Comparison of ENCODE assay signal across 30 mouse cellular contexts in genomic region chr13:35678691-35679090, GRCm38 (mm10). TPM values are rescaled to one million over a fixed set of nuclear protein-coding genes. Genes with fewer than 3 reads are reported as not detected.
A peak's percentile ranks its signal among the peaks of the same experiment; 100 is the strongest.
DNase-seq lines count a peak whose midpoint lies in the region; ATAC-seq lines count a peak whose summit lies in the region.
"Had no signal": no experiment of that assay in that cellular context is flagged by ENCODE, and none has a peak within 500 bp of the region (broad histone marks: within the 10 kb centered on the region; RNA-seq: fewer than 3 reads in every experiment).

No protein-coding gene starts in this region.

- no peak overlapping the region for H3K9ac ChIP-seq in heart, embryonic 11.5 days (ENCODE audit: low read depth, low read length)
- peak overlapping the region; percentile 55 for H3K9ac ChIP-seq in liver, embryonic 15.5 days
- H3K9ac ChIP-seq: heart, embryonic 13.5 days; lung, embryonic 14.5 days; midbrain, embryonic 15.5 days; neural tube, embryonic 15.5 days; stomach, embryonic 15.5 days had no signal

- DNase-seq in heart, adult 18-20 months: no peak
- peak; percentile 36 for DNase-seq in liver
- DNase-seq in thymus, postnatal 4 days: no peak
- no peak for DNase-seq in testis, postnatal 14 days (ENCODE audit: low spot score)
- DNase-seq in layer of hippocampus, adult 8-10 months (ENCODE audit: low spot score in 2 of 2): no peak
- DNase-seq: adrenal gland, postnatal 25 days; cerebellum, adult 9-10 months; cerebellum, postnatal 36 days; heart, postnatal 10 days; kidney, adult 18-20 months; kidney, postnatal 4 days; layer of hippocampus, postnatal 36 days; left cerebral cortex, postnatal 4 days; lung, embryonic 14.5 days; lung, postnatal 14 days; retina, postnatal 1 day; right cerebral cortex, postnatal 25 days; thymus, postnatal 14 days had no signal

- ATAC-seq in heart, embryonic 11.5 days (replicated peaks; ENCODE audit: insufficient number of reproducible peaks, low FRiP score, low TSS enrichment): no peak
- ATAC-seq in liver, embryonic 15.5 days (ENCODE audit: insufficient read depth): no peak
- ATAC-seq: forebrain, embryonic 16.5 days; hindbrain, embryonic 16.5 days; midbrain, embryonic 15.5 days had no signal

- peaks cover 5% of the 10 kb centered on the region; the same call in 1 of the 2 replicates for H3K4me1 ChIP-seq in heart, embryonic 11.5 days (ENCODE audit: control insufficient read depth, insufficient read depth, low read length)
- peaks cover 50% of the 10 kb centered on the region for H3K4me1 ChIP-seq in liver, embryonic 15.5 days (replicated peaks)
- H3K4me1 ChIP-seq: forebrain, embryonic 10.5 days; hindbrain, embryonic 10.5 days; midbrain, embryonic 10.5 days; midbrain, embryonic 15.5 days; neural tube, embryonic 15.5 days; stomach, embryonic 15.5 days had no signal

- H3K4me3 ChIP-seq in heart, embryonic 11.5 days (ENCODE audit: low read depth, low read length): no peak overlapping the region
- no peak overlapping the region for H3K4me3 ChIP-seq in liver, embryonic 15.5 days (replicated peaks)
- H3K4me3 ChIP-seq: forebrain, embryonic 10.5 days; heart, embryonic 13.5 days; hindbrain, embryonic 10.5 days; midbrain, embryonic 10.5 days; midbrain, embryonic 15.5 days; neural tube, embryonic 15.5 days; stomach, embryonic 15.5 days had no signal

- H3K27me3 ChIP-seq in heart, embryonic 11.5 days (ENCODE audit: control insufficient read depth, insufficient read depth, low read length): no peaks in the 10 kb centered on the region
- 0 out of 2 replicates have a peak, but pooled peaks cover 4% of the 10 kb centered on the region for H3K27me3 ChIP-seq in liver, embryonic 15.5 days
- H3K27me3 ChIP-seq: heart, embryonic 13.5 days; midbrain, embryonic 15.5 days; neural tube, embryonic 15.5 days; stomach, embryonic 15.5 days had no signal

- 84% methylated on average over 6 of the region's 6 CpGs for WGBS in heart, embryonic 11.5 days (ENCODE audit: insufficient replicate concordance)
- WGBS in liver, embryonic 15.5 days (ENCODE audit: insufficient replicate concordance): 80% methylated on average over 6 of the region's 6 CpGs

- peak overlapping the region; percentile 73 for H3K27ac ChIP-seq in heart, embryonic 11.5 days (ENCODE audit: low read depth, low read length)
- H3K27ac ChIP-seq in liver, embryonic 15.5 days (replicated peaks): peak overlapping the region; percentile 99
- H3K27ac ChIP-seq: forebrain, embryonic 10.5 days; heart, embryonic 13.5 days; hindbrain, embryonic 10.5 days; kidney, postnatal 0 days; midbrain, embryonic 10.5 days; midbrain, embryonic 15.5 days; neural tube, embryonic 15.5 days; stomach, embryonic 15.5 days had no signal

- no peaks in the 10 kb centered on the region for H3K36me3 ChIP-seq in heart, embryonic 11.5 days (ENCODE audit: control insufficient read depth, insufficient read depth, low read length)
- no peaks in the 10 kb centered on the region for H3K36me3 ChIP-seq in liver, embryonic 15.5 days (replicated peaks)
- H3K36me3 ChIP-seq: forebrain, embryonic 10.5 days; heart, embryonic 13.5 days; hindbrain, embryonic 10.5 days; midbrain, embryonic 10.5 days; midbrain, embryonic 15.5 days; neural tube, embryonic 15.5 days; stomach, embryonic 15.5 days had no signal

- no peaks in the 10 kb centered on the region for H3K9me3 ChIP-seq in heart, embryonic 11.5 days (replicated peaks; ENCODE audit: control insufficient read depth, low read length)
- no peaks in the 10 kb centered on the region for H3K9me3 ChIP-seq in liver, embryonic 15.5 days (replicated peaks)
- H3K9me3 ChIP-seq: forebrain, embryonic 10.5 days; heart, embryonic 13.5 days; hindbrain, embryonic 10.5 days; midbrain, embryonic 10.5 days; midbrain, embryonic 15.5 days; neural tube, embryonic 15.5 days; stomach, embryonic 15.5 days had no signal

- no peak overlapping the region for H3K4me2 ChIP-seq in heart, embryonic 11.5 days
- H3K4me2 ChIP-seq in liver, embryonic 15.5 days: peak overlapping the region; percentile 70
- H3K4me2 ChIP-seq: lung, embryonic 14.5 days; midbrain, embryonic 15.5 days; neural tube, embryonic 15.5 days; stomach, embryonic 15.5 days had no signal

RNA-seq across cellular contexts. Expression of gene Cdyl, which starts 19.1 kb away (rescaled TPM):
- 14.9 and 15.6 TPM in 2 replicates for polyA plus RNA-seq in heart, embryonic 11.5 days (2014; fragmentation: Nextera tagmentation; extraction: Ambion mirVana)
- 1 to 10 TPM; 6.4 to 8.6 TPM for total RNA-seq in heart, adult 18-20 months (2021)
- 9.5 and 10.3 TPM in 2 replicates for polyA plus RNA-seq in liver, embryonic 15.5 days (2015; fragmentation: Nextera tagmentation; extraction: Ambion mirVana)
- 10 to 100 TPM; 19.3 to 33.4 (median 25.7) TPM for total RNA-seq in layer of hippocampus, adult 8-10 months (2022)
